Mouse (Mus musculus): ENCODE data around the gene Syt14. TPM values are rescaled to one million over a fixed set of nuclear protein-coding genes. Genes with fewer than 3 reads are reported as not detected.

Syt14 gene
- polyA plus RNA-seq, 1 experiment from 2014 or later = 0.62 TPM

DNA sequence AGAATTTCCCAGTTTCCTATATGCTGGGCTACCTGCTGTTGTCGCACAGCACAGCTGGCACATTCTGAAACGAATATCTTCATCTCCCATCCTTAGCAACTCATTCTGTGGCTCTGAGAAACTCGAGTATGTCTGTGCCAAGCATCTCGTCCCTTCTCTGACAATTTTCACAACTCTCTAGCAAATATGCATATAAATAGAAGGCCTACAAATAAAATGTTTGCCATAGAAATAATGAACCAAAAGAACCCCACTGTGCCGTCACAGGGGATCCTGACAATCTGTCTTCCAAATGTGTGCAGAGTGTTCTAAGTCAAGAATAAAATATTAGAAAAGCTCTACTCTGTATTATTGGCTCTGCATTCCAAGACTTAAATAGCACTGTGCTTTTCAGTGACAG lies 24.0 kb upstream of the Syt14 start:
- DNase-seq (ENCODE audit: low spot score) = no peak
- H3K4me3 ChIP-seq (replicated peaks; ENCODE audit: low read depth, low read length) = no peak overlapping the region
- no peak for ATAC-seq (replicated peaks; ENCODE audit: low FRiP score, low read depth)
- no peak overlapping the region for H3K9ac ChIP-seq (ENCODE audit: low read depth, low read length)
- H3K27me3 ChIP-seq (ENCODE audit: insufficient read depth, low read length) = no peaks in the 10 kb centered on the region
- H3K9me3 ChIP-seq (replicated peaks; ENCODE audit: low read length) = no peaks in the 10 kb centered on the region
- no peak overlapping the region for H3K27ac ChIP-seq
- TF ChIP-seq CTCF (IDR thresholded peaks at IDR 0.05; ENCODE audit: low read depth) = no peak
- no peak overlapping the region for H3K4me2 ChIP-seq (ENCODE audit: low read length)
- H3K36me3 ChIP-seq (ENCODE audit: insufficient read depth, low read length) = no peaks in the 10 kb centered on the region
- 75% methylated on average over 5 of the region's 5 CpGs for WGBS
- H3K4me1 ChIP-seq (replicated peaks; ENCODE audit: insufficient read depth, low read length) = no peaks in the 10 kb centered on the region

DNA sequence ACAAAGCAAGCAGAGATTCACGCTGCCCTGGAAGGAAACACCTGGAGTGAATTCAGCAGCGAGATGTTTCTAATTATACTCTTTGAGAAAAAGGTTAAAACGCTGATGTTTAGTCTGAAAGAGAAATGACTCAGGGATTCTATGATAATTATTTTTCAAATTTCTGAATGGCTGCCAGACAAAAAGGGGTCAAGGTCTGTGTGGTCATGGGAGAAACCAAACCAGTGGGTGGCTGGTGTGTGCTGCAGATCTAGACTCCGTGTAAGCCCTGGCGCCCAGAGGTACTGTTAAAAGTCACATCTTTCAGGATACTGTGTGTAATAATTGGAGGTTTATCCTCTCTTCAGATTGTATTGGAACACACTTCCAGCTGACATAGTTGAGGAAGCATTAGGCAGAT lies 18.8 kb upstream of the Syt14 start:
- WGBS = 85% methylated on average over 5 of the region's 5 CpGs
- DNase-seq (ENCODE audit: low spot score) (no peak), ATAC-seq (replicated peaks; ENCODE audit: low FRiP score, low read depth) (no peak)
- H3K4me3 ChIP-seq (replicated peaks; ENCODE audit: low read depth, low read length) = no peak overlapping the region
- H3K36me3 ChIP-seq (ENCODE audit: insufficient read depth, low read length) = no peaks in the 10 kb centered on the region
- H3K4me2 ChIP-seq (ENCODE audit: low read length) = no peak overlapping the region
- no peak overlapping the region for H3K9ac ChIP-seq (ENCODE audit: low read depth, low read length)
- H3K27ac ChIP-seq = no peak overlapping the region
- H3K27me3 ChIP-seq (ENCODE audit: insufficient read depth, low read length) = no peaks in the 10 kb centered on the region
- H3K9me3 ChIP-seq (replicated peaks; ENCODE audit: low read length) = no peaks in the 10 kb centered on the region
- no peak for TF ChIP-seq CTCF (IDR thresholded peaks at IDR 0.05; ENCODE audit: low read depth)
- no peaks in the 10 kb centered on the region for H3K4me1 ChIP-seq (replicated peaks; ENCODE audit: insufficient read depth, low read length)

DNA sequence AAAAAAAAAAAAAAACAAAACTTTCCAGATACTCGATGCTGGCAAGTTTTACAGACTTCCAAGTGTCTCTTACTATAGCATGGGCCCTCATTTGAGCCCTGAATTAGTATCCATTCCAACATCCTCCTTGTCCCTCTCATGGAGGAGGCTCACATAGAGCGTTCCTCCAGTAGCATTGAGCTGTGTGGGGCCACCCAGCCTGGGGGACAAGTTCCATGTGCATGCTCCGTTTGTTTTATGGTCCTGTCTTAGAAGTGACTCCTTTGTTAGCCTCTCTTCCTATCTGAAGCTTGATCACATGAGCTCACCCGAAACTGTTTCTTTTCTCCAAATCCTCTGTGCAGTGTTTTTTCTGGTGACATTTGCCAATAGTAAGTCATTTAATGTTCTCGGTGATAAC lies 17.5 kb upstream of the Syt14 start:
- H3K27ac ChIP-seq = no peak overlapping the region
- no peak overlapping the region for H3K9ac ChIP-seq (ENCODE audit: low read depth, low read length)
- ATAC-seq (replicated peaks; ENCODE audit: low FRiP score, low read depth) (no peak), DNase-seq (ENCODE audit: low spot score) (peak; percentile 16)
- no peak for TF ChIP-seq CTCF (IDR thresholded peaks at IDR 0.05; ENCODE audit: low read depth)
- no peaks in the 10 kb centered on the region for H3K9me3 ChIP-seq (replicated peaks; ENCODE audit: low read length)
- no peak overlapping the region for H3K4me2 ChIP-seq (ENCODE audit: low read length)
- H3K36me3 ChIP-seq (ENCODE audit: insufficient read depth, low read length) = no peaks in the 10 kb centered on the region
- no peaks in the 10 kb centered on the region for H3K27me3 ChIP-seq (ENCODE audit: insufficient read depth, low read length)
- WGBS = 25% methylated on average over 5 of the region's 5 CpGs
- H3K4me1 ChIP-seq (replicated peaks; ENCODE audit: insufficient read depth, low read length) = no peaks in the 10 kb centered on the region
- no peak overlapping the region for H3K4me3 ChIP-seq (replicated peaks; ENCODE audit: low read depth, low read length)

DNA sequence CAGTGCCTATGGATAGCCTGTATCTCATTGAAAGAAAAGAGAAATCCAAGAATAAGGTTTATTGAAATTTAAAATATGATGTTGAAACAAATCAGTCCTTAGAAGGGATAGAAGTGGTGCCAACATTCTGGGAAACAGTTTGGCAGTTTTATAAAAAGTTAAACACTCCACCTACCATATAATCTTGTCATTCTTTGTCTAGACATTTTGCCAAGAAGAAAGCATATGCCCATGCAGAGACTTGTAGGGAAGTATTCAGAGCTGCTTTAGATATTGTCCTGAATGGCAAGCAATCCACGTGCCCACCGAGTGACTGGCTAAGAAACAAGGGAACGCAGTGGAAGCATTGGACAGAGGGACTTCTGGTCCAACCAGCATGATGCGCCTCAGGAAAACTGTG lies 12.0 kb upstream of the Syt14 start:
- no peak for TF ChIP-seq CTCF (IDR thresholded peaks at IDR 0.05; ENCODE audit: low read depth)
- Histone ChIP-seq H3K9me3 (replicated peaks; ENCODE audit: low read length) (no peaks in the 10 kb centered on the region), H3K4me3 (replicated peaks; ENCODE audit: low read depth, low read length) (no peak overlapping the region), H3K27me3 (ENCODE audit: insufficient read depth, low read length) (no peaks in the 10 kb centered on the region), H3K9ac (ENCODE audit: low read depth, low read length) (no peak overlapping the region), H3K4me1 (replicated peaks; ENCODE audit: insufficient read depth, low read length) (no peaks in the 10 kb centered on the region), H3K4me2 (ENCODE audit: low read length) (no peak overlapping the region), H3K36me3 (ENCODE audit: insufficient read depth, low read length) (no peaks in the 10 kb centered on the region), H3K27ac (no peak overlapping the region)
- DNase-seq (ENCODE audit: low spot score) (no peak), ATAC-seq (replicated peaks; ENCODE audit: low FRiP score, low read depth) (no peak)
- 85% methylated on average over 4 of the region's 4 CpGs for WGBS

DNA sequence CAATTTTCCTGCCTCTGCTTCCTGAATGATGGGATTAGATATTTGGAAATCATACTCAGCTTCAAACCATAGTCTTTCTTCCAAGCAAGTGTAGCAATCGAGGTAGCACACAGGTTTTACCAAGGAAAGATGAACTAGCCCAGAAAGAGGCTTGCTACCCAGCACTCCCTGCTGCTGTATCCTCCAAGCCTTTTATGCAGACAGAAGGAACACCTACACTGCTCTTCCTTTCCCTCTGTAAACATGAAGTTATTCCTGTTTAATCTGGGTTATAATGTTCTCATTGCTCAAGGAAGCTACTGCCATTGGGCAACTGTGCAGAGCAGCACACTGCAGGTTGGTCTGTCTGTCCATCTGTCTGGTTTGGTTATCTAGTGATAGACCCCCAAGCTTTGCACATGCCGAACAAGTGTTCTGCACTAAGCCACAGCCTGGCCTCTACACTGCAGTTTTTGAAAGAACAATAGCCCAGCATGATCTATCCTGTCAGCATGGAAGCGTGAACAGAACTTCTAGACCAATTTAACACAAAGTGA lies 7.3 kb upstream of the Syt14 start:
- WGBS = 76% methylated on average over 3 of the region's 3 CpGs
- DNase-seq (ENCODE audit: low spot score) (no peak), ATAC-seq (replicated peaks; ENCODE audit: low FRiP score, low read depth) (no peak)
- Histone ChIP-seq H3K4me2 (ENCODE audit: low read length) (no peak overlapping the region), H3K36me3 (ENCODE audit: insufficient read depth, low read length) (no peaks in the 10 kb centered on the region), H3K9me3 (replicated peaks; ENCODE audit: low read length) (no peaks in the 10 kb centered on the region), H3K27me3 (ENCODE audit: insufficient read depth, low read length) (no peaks in the 10 kb centered on the region), H3K4me3 (replicated peaks; ENCODE audit: low read depth, low read length) (no peak overlapping the region), H3K9ac (ENCODE audit: low read depth, low read length) (no peak overlapping the region), H3K27ac (no peak overlapping the region), H3K4me1 (replicated peaks; ENCODE audit: insufficient read depth, low read length) (no peaks in the 10 kb centered on the region)
- no peak for TF ChIP-seq CTCF (IDR thresholded peaks at IDR 0.05; ENCODE audit: low read depth)

DNA sequence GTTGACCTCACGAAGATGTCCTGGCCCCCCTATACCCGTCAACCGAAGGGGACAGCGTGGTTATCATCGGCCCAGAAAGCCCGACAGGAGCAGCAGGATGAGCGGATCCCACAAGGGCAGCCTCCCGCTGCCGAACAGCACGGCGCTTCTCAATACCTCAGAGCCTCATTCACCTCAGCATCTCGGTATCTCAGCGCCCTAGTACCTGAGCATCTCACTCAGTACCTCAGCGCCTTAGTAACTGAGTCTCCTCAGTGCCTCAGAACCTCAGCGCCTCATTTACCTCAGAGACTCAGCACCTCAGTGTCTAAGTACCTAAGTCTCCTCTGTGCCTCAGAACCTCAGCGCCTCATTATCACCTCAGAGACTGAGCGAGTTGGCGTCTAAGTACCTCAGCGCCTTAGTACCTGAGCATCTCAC lies 614 bp downstream of the Syt14 start:
- H3K4me2 ChIP-seq (ENCODE audit: low read length) = peak overlapping the region; percentile 71
- 0 out of 2 replicates have a peak, but pooled peaks cover 4% of the 10 kb centered on the region for H3K4me1 ChIP-seq (replicated peaks; ENCODE audit: insufficient read depth, low read length)
- 0 out of 2 replicates have a peak overlapping the region, but pooled peaks have one; percentile 28 for H3K9ac ChIP-seq (ENCODE audit: low read depth, low read length)
- TF ChIP-seq CTCF (IDR thresholded peaks at IDR 0.05; ENCODE audit: low read depth) = no peak
- ATAC-seq (replicated peaks; ENCODE audit: low FRiP score, low read depth) (no peak), DNase-seq (ENCODE audit: low spot score) (no peak)
- H3K9me3 ChIP-seq (replicated peaks; ENCODE audit: low read length) = no peaks in the 10 kb centered on the region
- H3K4me3 ChIP-seq (replicated peaks; ENCODE audit: low read depth, low read length) = peak overlapping the region; percentile 49
- H3K27ac ChIP-seq = no peak overlapping the region
- no peaks in the 10 kb centered on the region for H3K36me3 ChIP-seq (ENCODE audit: insufficient read depth, low read length)
- under 1% methylated on average over 19 of the region's 19 CpGs for WGBS
- H3K27me3 ChIP-seq (ENCODE audit: insufficient read depth, low read length) = no peaks in the 10 kb centered on the region

DNA sequence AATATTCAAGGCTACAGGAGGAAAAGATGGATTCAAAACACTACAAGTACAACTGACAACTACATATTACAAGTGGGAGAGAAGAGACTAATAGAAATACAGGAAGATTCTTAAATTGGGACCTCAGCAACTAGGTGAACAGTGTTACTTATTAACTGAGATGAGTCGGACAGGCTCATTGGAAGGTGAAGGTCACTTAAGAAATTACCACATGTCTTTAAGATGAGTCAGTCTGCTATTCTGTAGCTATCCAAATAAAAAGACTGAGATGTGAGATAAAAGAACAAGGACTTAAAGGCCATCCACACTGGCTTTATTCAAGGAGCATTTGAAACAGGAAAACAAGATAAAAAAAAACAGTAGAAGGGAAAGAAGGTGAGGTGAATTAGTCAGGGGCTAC lies 11.3 kb downstream of the Syt14 start:
- Histone ChIP-seq H3K9ac (ENCODE audit: low read depth, low read length) (no peak overlapping the region), H3K27ac (no peak overlapping the region), H3K36me3 (ENCODE audit: insufficient read depth, low read length) (no peaks in the 10 kb centered on the region), H3K27me3 (ENCODE audit: insufficient read depth, low read length) (no peaks in the 10 kb centered on the region), H3K4me3 (replicated peaks; ENCODE audit: low read depth, low read length) (no peak overlapping the region), H3K4me2 (ENCODE audit: low read length) (no peak overlapping the region), H3K4me1 (replicated peaks; ENCODE audit: insufficient read depth, low read length) (no peaks in the 10 kb centered on the region), H3K9me3 (replicated peaks; ENCODE audit: low read length) (no peaks in the 10 kb centered on the region)
- DNase-seq (ENCODE audit: low spot score) (no peak), ATAC-seq (replicated peaks; ENCODE audit: low FRiP score, low read depth) (no peak)
- no peak for TF ChIP-seq CTCF (IDR thresholded peaks at IDR 0.05; ENCODE audit: low read depth)
- 38% methylated on average over 1 of the region's 1 CpGs for WGBS
